Mouse (Mus musculus) embryonic facial prominence, embryonic 14.5 days (tissue): ENCODE data around the gene Gm6904. TPM values are rescaled to one million over a fixed set of nuclear protein-coding genes. Genes with fewer than 3 reads are reported as not detected.
A peak's percentile ranks its signal among the peaks of the same experiment; 100 is the strongest.

ENCODE experiments used
- ATAC-seq: fragments of 200-750 bp; cut with Nextera tagmentation; 2 replicates; pipeline ENCODE4 v1.8.0; 2017; ENCODE audit warnings: low read depth, moderate number of reproducible peaks, moderate TSS enrichment
- DNase-seq: peaks from one replicate; pipeline ENCODE4 v3.0.0-alpha.2; 2015; ENCODE audit warnings: low spot score
- H3K27ac ChIP-seq: fragments of 300-500 bp; sonication (generic); replicated peaks from 2 replicates; pipeline ENCODE4 v1.5.1; 2014; ENCODE audit warnings: low read depth, mild to moderate bottlenecking, low read length, moderate library complexity
- H3K27me3 ChIP-seq: fragments of 300-500 bp; sonication (generic); replicated peaks from 2 replicates; pipeline ENCODE4 v1.6.1; 2014; ENCODE audit warnings: low read length; ENCODE audit not compliant: control insufficient read depth, insufficient read depth
- H3K36me3 ChIP-seq: fragments of 300-500 bp; sonication (generic); 2 replicates; pipeline ENCODE4 v1.6.1; 2014; ENCODE audit warnings: low read length, mixed read lengths; ENCODE audit not compliant: control insufficient read depth, insufficient read depth
- H3K4me1 ChIP-seq: fragments of 300-500 bp; sonication (generic); 2 replicates; pipeline ENCODE4 v1.6.1; 2014; ENCODE audit warnings: antibody characterized with exemption, low read length; ENCODE audit not compliant: control insufficient read depth, insufficient read depth
- H3K4me2 ChIP-seq: fragments of 300-500 bp; sonication (generic); 2 replicates; pipeline ENCODE4 v1.6.1; 2014; ENCODE audit warnings: low read depth, mild to moderate bottlenecking, low read length, moderate library complexity, mixed read lengths
- H3K4me3 ChIP-seq: fragments of 300-500 bp; sonication (generic); 2 replicates; pipeline ENCODE4 v1.5.1; 2014; ENCODE audit warnings: low read depth, mild to moderate bottlenecking, low read length
- H3K9ac ChIP-seq: fragments of 300-500 bp; sonication (generic); 2 replicates; pipeline ENCODE4 v1.6.1; 2014; ENCODE audit warnings: low read depth, mild to moderate bottlenecking, low read length, moderate library complexity, mixed read lengths
- H3K9me3 ChIP-seq: fragments of 300-500 bp; sonication (generic); 2 replicates; pipeline ENCODE4 v1.6.1; 2016; ENCODE audit warnings: low read length; ENCODE audit not compliant: control insufficient read depth
- WGBS: fragments of 180-500 bp; shearing (Covaris S2); extraction: QIAGEN DNeasy Blood & Tissue Kit; methylation state at CpG from one replicate; pipeline ENCODE4 v1.1.7; 2014; 5-methylcytosine and 5-hydroxymethylcytosine counted together
- polyA plus RNA-seq: library from polyadenylated mRNA; unstranded; fragments of >200 nt; fragmentation: Nextera tagmentation; extraction: Ambion mirVana; gene quantifications from 2 replicates; pipeline ENCODE4 v1.2.1, GENCODE M21; 2014

The Gm6904 gene
- polyA plus RNA-seq, 1 experiment from 2014 or later: not detected

GRCm38 (mm10) chr14:59229822-59230221 is 30.2 kb downstream of the Gm6904 start:
- Histone ChIP-seq H3K4me1 (no peaks in the 10 kb centered on the region), H3K27me3 (no peaks in the 10 kb centered on the region), H3K4me3 (no peak overlapping the region), H3K4me2 (no peak overlapping the region), H3K9me3 (no peaks in the 10 kb centered on the region), H3K9ac (no peak overlapping the region), H3K27ac (no peak overlapping the region), H3K36me3 (peaks cover 95% of the 10 kb centered on the region)
- WGBS: 93% methylated on average over 3 of the region's 3 CpGs
- DNase-seq (no peak), ATAC-seq (no peak)

DNA sequence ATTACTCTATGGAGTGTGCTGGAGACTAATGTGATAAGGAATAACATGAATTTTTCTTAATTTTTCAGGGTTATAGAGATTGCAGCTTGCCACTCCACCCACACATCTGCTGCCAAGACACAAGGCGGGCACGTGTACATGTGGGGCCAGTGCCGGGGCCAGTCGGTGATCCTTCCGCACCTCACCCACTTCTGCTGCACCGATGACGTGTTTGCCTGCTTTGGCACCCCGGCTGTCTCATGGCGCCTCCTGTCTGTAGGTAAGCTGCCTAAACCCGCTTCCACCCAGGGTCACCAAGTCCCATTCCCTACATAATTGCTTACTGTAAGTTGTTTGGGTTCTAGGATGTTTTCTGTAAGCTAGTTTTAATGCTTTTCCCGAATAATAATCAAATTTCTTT is 33.8 kb downstream of the Gm6904 start:
- peaks cover 93% of the 10 kb centered on the region for H3K36me3 ChIP-seq
- H3K4me2 ChIP-seq: no peak overlapping the region
- H3K27me3 ChIP-seq: no peaks in the 10 kb centered on the region
- no peak overlapping the region for H3K4me3 ChIP-seq
- ATAC-seq (no peak), DNase-seq (no peak)
- no peaks in the 10 kb centered on the region for H3K9me3 ChIP-seq
- H3K27ac ChIP-seq: no peak overlapping the region
- WGBS: 96% methylated on average over 11 of the region's 11 CpGs
- H3K4me1 ChIP-seq: no peaks in the 10 kb centered on the region
- no peak overlapping the region for H3K9ac ChIP-seq

GRCm38 (mm10) chr14:59219241-59219640 is 40.8 kb downstream of the Gm6904 start:
- Histone ChIP-seq H3K36me3 (peaks cover 89% of the 10 kb centered on the region), H3K27me3 (no peaks in the 10 kb centered on the region), H3K27ac (no peak overlapping the region), H3K4me3 (no peak overlapping the region), H3K9me3 (no peaks in the 10 kb centered on the region), H3K4me2 (no peak overlapping the region), H3K9ac (no peak overlapping the region), H3K4me1 (no peaks in the 10 kb centered on the region)
- ATAC-seq: no peak
- 78% methylated on average over 3 of the region's 3 CpGs for WGBS
- no peak for DNase-seq

DNA sequence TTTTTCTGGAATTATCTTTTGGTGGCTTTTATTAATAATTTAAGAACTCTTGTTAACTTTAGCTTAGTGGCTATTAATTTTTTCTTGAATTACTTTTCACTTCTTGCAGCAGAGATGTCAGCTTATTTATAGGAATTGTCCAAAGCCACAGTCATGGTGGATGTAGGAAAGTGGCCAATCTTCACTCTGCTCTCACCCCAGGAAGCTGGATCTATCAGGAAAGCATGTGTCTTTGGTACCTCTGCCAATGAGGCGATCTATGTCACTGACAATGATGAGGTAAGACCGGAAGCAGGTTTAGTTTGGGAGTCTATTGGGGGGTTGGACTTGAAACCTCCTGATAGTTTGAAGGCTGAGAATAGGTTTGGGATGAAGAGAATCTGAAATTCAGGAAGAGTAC is 50.2 kb downstream of the Gm6904 start:
- H3K4me1 ChIP-seq: 0 out of 2 replicates have a peak, but pooled peaks cover 2% of the 10 kb centered on the region
- 90% methylated on average over 2 of the region's 2 CpGs for WGBS

DNA sequence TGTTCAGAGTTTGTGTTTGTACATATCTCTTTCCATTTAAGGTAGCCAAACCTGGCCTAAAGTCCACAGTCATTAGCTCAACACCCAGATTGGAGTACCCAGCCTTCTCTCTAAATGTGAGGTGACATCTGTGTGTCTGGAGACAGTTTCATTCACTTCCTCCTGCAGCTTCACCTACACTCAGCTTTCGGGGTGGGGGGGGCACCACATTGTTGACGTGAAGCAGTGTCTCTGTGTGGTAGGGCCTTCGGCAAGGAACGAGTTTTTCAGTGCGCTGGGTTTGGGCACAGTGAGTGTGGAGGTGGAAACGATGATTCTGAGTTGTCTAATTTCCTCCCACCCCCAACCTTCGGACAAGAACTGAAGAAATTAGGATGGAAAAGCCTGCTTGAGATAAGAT is 51.0 kb downstream of the Gm6904 start:
- no peak for DNase-seq
- H3K4me1 ChIP-seq: peaks cover 5% of the 10 kb centered on the region; the same call in 1 of the 2 replicates
- no peak overlapping the region for H3K4me3 ChIP-seq
- no peaks in the 10 kb centered on the region for H3K9me3 ChIP-seq
- H3K4me2 ChIP-seq: no peak overlapping the region
- no peaks in the 10 kb centered on the region for H3K27me3 ChIP-seq
- no peak for ATAC-seq
- H3K9ac ChIP-seq: no peak overlapping the region
- peaks cover 14% of the 10 kb centered on the region; the same call in 1 of the 2 replicates for H3K36me3 ChIP-seq
- 82% methylated on average over 7 of the region's 7 CpGs for WGBS
- no peak overlapping the region for H3K27ac ChIP-seq

More for the DNA sequence above, 50.2 kb downstream of the Gm6904 start:
- H3K27ac ChIP-seq: no peak overlapping the region
- H3K27me3 ChIP-seq: no peaks in the 10 kb centered on the region
- ATAC-seq (no peak), DNase-seq (no peak)
- no peak overlapping the region for H3K4me2 ChIP-seq
- peaks cover 22% of the 10 kb centered on the region; the same call in 1 of the 2 replicates for H3K36me3 ChIP-seq
- no peaks in the 10 kb centered on the region for H3K9me3 ChIP-seq
- no peak overlapping the region for H3K4me3 ChIP-seq
- H3K9ac ChIP-seq: no peak overlapping the region

GRCm38 (mm10) chr14:59205976-59206583 is 53.9 kb downstream of the Gm6904 start:
- no peak overlapping the region for H3K27ac ChIP-seq
- no peak overlapping the region for H3K4me2 ChIP-seq
- no peaks in the 10 kb centered on the region for H3K27me3 ChIP-seq
- no peak for ATAC-seq
- 62% methylated on average over 10 of the region's 10 CpGs for WGBS
- DNase-seq: no peak
- no peak overlapping the region for H3K4me3 ChIP-seq
- H3K36me3 ChIP-seq: 0 out of 2 replicates have a peak, but pooled peaks cover 9% of the 10 kb centered on the region
- H3K9me3 ChIP-seq: no peaks in the 10 kb centered on the region
- H3K4me1 ChIP-seq: peaks cover 14% of the 10 kb centered on the region; the same call in 1 of the 2 replicates
- H3K9ac ChIP-seq: no peak overlapping the region

GRCm38 (mm10) chr14:59205461-59205860 is 54.6 kb downstream of the Gm6904 start:
- H3K9ac ChIP-seq: 0 out of 2 replicates have a peak overlapping the region, but pooled peaks have one; percentile 1
- H3K4me2 ChIP-seq: no peak overlapping the region; the same call in 1 of the 2 replicates
- H3K9me3 ChIP-seq: no peaks in the 10 kb centered on the region
- 0 out of 2 replicates have a peak, but pooled peaks cover 5% of the 10 kb centered on the region for H3K36me3 ChIP-seq
- ATAC-seq (no peak), DNase-seq (no peak)
- H3K27ac ChIP-seq: no peak overlapping the region
- no peak overlapping the region for H3K4me3 ChIP-seq
- 24% methylated on average over 7 of the region's 7 CpGs for WGBS
- H3K4me1 ChIP-seq: peaks cover 14% of the 10 kb centered on the region; the same call in 1 of the 2 replicates
- no peaks in the 10 kb centered on the region for H3K27me3 ChIP-seq

- H3K27me3 ChIP-seq: no peaks in the 10 kb centered on the region
- H3K4me3 ChIP-seq: peak overlapping the region; percentile 88
- H3K9ac ChIP-seq: peak overlapping the region; percentile 97
- peaks cover 14% of the 10 kb centered on the region; the same call in 1 of the 2 replicates for H3K4me1 ChIP-seq
- peak overlapping the region; percentile 95 for H3K27ac ChIP-seq
- H3K9me3 ChIP-seq: 0 out of 2 replicates have a peak, but pooled peaks cover 3% of the 10 kb centered on the region
- WGBS: under 1% methylated on average over 21 of the region's 21 CpGs
- no peak for DNase-seq
- H3K4me2 ChIP-seq: peak overlapping the region; percentile 81
- no peak for ATAC-seq
- H3K36me3 ChIP-seq: no peaks in the 10 kb centered on the region
Observed at GRCm38 (mm10) chr14:59201604-59202215, 58.3 kb downstream of the Gm6904 start.
